Mouse (Mus musculus): ENCODE results near the gene Serpina3i. TPM values are rescaled to one million over a fixed set of nuclear protein-coding genes. Genes with fewer than 3 reads are reported as not detected.

Gene Serpina3i
- polyA plus RNA-seq, 1 experiment from 2014 or later, result not detected

- no peaks in the 10 kb centered on the region for H3K27me3 ChIP-seq (ENCODE audit: control insufficient read depth, insufficient read depth, low read depth, low read length)
- no peaks in the 10 kb centered on the region for H3K36me3 ChIP-seq (ENCODE audit: control insufficient read depth, insufficient read depth, low read length)
- H3K27ac ChIP-seq (ENCODE audit: low read length), result no peak overlapping the region
- H3K4me2 ChIP-seq (ENCODE audit: low read length), result no peak overlapping the region
- no peaks in the 10 kb centered on the region for H3K4me1 ChIP-seq (ENCODE audit: control insufficient read depth, insufficient read depth, low read length)
- WGBS, result 8% methylated on average over 3 of the region's 3 CpGs
- ATAC-seq, result no peak
- no peak overlapping the region for H3K4me3 ChIP-seq (ENCODE audit: low read depth, low read length)
- H3K9me3 ChIP-seq (replicated peaks; ENCODE audit: control insufficient read depth, low read length, poor library complexity, severe bottlenecking), result no peaks in the 10 kb centered on the region
- no peak overlapping the region for H3K9ac ChIP-seq (ENCODE audit: low read depth, low read length)
Observed at GRCm38 (mm10) chr12:104279056-104279435, 16.1 kb downstream of the Serpina3i start.

DNA sequence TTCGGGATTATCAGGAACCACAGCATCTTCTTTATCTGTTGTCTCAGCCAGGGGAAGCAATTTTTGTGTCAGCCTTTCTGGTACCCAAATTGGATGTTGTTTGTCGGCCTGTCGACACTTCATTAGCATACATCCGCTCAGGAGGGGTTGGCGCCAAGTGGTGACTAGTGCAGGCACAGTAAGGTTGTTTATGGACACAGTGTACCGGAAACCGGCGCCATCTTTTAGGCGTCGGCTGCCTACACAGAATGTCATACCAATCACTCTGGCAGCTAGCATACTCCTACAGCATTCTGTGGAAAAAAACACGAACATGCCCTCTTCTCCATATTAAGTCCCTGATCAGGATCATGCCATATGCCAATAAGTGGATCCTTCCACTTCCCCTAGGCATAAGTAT, 20.5 kb downstream of the Serpina3i start:
- Histone ChIP-seq H3K4me2 (ENCODE audit: low read length) (no peak overlapping the region), H3K36me3 (ENCODE audit: control insufficient read depth, insufficient read depth, low read length) (no peaks in the 10 kb centered on the region), H3K4me1 (ENCODE audit: control insufficient read depth, insufficient read depth, low read length) (no peaks in the 10 kb centered on the region), H3K9ac (ENCODE audit: low read depth, low read length) (no peak overlapping the region), H3K27ac (ENCODE audit: low read length) (no peak overlapping the region), H3K9me3 (replicated peaks; ENCODE audit: control insufficient read depth, low read length, poor library complexity, severe bottlenecking) (no peaks in the 10 kb centered on the region), H3K27me3 (ENCODE audit: control insufficient read depth, insufficient read depth, low read depth, low read length) (no peaks in the 10 kb centered on the region), H3K4me3 (ENCODE audit: low read depth, low read length) (no peak overlapping the region)
- WGBS, result 92% methylated on average over 11 of the region's 11 CpGs
- no peak for ATAC-seq

- no peak for ATAC-seq
- Histone ChIP-seq H3K4me1 (ENCODE audit: control insufficient read depth, insufficient read depth, low read length) (no peaks in the 10 kb centered on the region), H3K27me3 (ENCODE audit: control insufficient read depth, insufficient read depth, low read depth, low read length) (no peaks in the 10 kb centered on the region), H3K4me3 (ENCODE audit: low read depth, low read length) (no peak overlapping the region), H3K9ac (ENCODE audit: low read depth, low read length) (no peak overlapping the region), H3K36me3 (ENCODE audit: control insufficient read depth, insufficient read depth, low read length) (no peaks in the 10 kb centered on the region), H3K9me3 (replicated peaks; ENCODE audit: control insufficient read depth, low read length, poor library complexity, severe bottlenecking) (no peaks in the 10 kb centered on the region), H3K4me2 (ENCODE audit: low read length) (no peak overlapping the region), H3K27ac (ENCODE audit: low read length) (no peak overlapping the region)
Observed at GRCm38 (mm10) chr12:104288336-104288735, 25.4 kb downstream of the Serpina3i start.

DNA sequence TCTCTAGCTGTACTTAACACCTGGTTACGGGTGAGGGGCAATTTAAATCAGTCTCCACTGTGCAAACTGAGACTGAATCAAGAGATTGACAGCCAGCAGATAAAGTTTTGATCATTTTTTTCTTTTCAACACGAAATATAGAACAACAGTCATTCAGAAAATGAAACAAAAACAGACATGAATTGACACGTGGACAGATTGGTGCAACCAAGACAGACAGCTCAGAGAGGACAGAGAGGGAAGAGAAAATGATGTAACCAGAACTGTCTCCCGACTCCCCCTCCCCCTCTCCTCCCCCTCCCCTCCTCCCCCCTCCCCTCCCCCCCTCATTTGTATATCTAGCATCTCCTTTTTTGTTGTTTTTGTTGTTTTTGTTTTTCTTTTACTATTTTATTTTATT, 26.9 kb downstream of the Serpina3i start:
- Histone ChIP-seq H3K36me3 (ENCODE audit: control insufficient read depth, insufficient read depth, low read length) (no peaks in the 10 kb centered on the region), H3K27ac (ENCODE audit: low read length) (no peak overlapping the region), H3K9me3 (replicated peaks; ENCODE audit: control insufficient read depth, low read length, poor library complexity, severe bottlenecking) (no peaks in the 10 kb centered on the region), H3K4me3 (ENCODE audit: low read depth, low read length) (no peak overlapping the region), H3K27me3 (ENCODE audit: control insufficient read depth, insufficient read depth, low read depth, low read length) (no peaks in the 10 kb centered on the region), H3K4me1 (ENCODE audit: control insufficient read depth, insufficient read depth, low read length) (no peaks in the 10 kb centered on the region), H3K4me2 (ENCODE audit: low read length) (no peak overlapping the region), H3K9ac (ENCODE audit: low read depth, low read length) (no peak overlapping the region)
- WGBS, result 56% methylated on average over 4 of the region's 4 CpGs
- ATAC-seq, result no peak

DNA sequence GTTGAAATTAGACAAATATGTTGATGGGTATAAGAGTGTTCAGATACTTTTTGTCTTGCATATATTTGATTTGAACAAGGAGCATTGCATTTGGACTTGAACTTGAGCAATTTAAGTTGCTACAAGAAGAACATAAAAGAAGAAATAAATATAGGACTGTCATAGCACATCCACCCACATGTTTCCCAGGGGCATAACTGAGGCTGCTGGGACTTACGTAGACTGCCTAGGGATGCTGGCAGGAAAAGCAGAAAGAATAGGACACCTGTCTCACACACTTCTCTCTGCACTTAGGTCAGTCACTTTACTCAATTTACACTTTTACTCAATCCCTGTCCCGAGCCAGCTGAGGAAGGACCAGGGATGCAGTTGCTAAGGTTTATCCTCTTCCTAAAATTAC, 31.0 kb downstream of the Serpina3i start:
- Histone ChIP-seq H3K4me3 (ENCODE audit: low read depth, low read length) (no peak overlapping the region), H3K4me2 (ENCODE audit: low read length) (no peak overlapping the region), H3K27me3 (ENCODE audit: control insufficient read depth, insufficient read depth, low read depth, low read length) (no peaks in the 10 kb centered on the region), H3K9me3 (replicated peaks; ENCODE audit: control insufficient read depth, low read length, poor library complexity, severe bottlenecking) (no peaks in the 10 kb centered on the region), H3K27ac (ENCODE audit: low read length) (no peak overlapping the region), H3K9ac (ENCODE audit: low read depth, low read length) (no peak overlapping the region), H3K36me3 (ENCODE audit: control insufficient read depth, insufficient read depth, low read length) (no peaks in the 10 kb centered on the region), H3K4me1 (ENCODE audit: control insufficient read depth, insufficient read depth, low read length) (no peaks in the 10 kb centered on the region)
- 94% methylated on average over 2 of the region's 2 CpGs for WGBS
- ATAC-seq, result no peak

DNA sequence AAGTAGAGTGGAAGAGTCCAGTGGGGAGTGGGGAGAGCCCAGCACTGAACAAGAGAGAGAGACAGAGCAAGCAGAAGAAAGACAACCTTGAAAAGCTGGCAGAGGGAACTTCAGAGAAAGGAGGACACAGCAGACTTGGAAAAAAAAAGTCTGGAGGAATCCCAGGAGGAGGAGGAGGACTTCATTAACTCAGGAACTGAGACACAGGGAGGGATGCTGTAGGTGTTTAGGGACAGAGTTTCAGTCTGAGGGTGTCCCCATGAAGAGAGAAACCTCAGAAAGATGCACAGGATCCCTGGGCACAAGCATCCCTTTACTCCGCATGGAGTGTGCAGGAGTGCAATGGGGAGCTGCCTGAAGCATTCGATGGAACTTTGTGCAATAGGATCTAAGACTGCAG, 35.1 kb downstream of the Serpina3i start:
- H3K9ac ChIP-seq (ENCODE audit: low read depth, low read length), result no peak overlapping the region
- no peaks in the 10 kb centered on the region for H3K27me3 ChIP-seq (ENCODE audit: control insufficient read depth, insufficient read depth, low read depth, low read length)
- no peak overlapping the region for H3K4me3 ChIP-seq (ENCODE audit: low read depth, low read length)
- H3K36me3 ChIP-seq (ENCODE audit: control insufficient read depth, insufficient read depth, low read length), result no peaks in the 10 kb centered on the region
- H3K4me2 ChIP-seq (ENCODE audit: low read length), result no peak overlapping the region
- H3K27ac ChIP-seq (ENCODE audit: low read length), result no peak overlapping the region
- no peaks in the 10 kb centered on the region for H3K4me1 ChIP-seq (ENCODE audit: control insufficient read depth, insufficient read depth, low read length)
- H3K9me3 ChIP-seq (replicated peaks; ENCODE audit: control insufficient read depth, low read length, poor library complexity, severe bottlenecking), result no peaks in the 10 kb centered on the region
- no peak for ATAC-seq
- WGBS, result 100% methylated on average over 2 of the region's 2 CpGs

DNA sequence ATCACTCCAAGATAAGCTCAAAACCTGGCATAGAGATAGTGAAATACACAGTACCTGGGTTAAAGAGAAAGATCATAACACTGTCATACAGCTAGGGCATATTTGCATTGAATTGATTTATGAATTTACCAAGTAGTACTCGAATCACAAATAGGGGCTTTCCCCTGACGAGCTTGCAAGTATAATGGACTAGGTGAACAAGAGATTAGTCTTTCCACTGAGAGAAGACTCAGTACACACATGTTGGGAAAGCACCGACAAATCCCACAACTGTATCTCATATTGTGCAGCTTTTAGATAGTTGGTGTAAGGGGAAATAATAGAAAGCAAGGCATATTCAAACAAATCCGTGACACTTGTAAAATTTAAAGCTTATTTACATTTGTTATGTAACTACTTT, 43.1 kb downstream of the Serpina3i start:
- H3K4me1 ChIP-seq (ENCODE audit: control insufficient read depth, insufficient read depth, low read length), result no peaks in the 10 kb centered on the region
- 80% methylated on average over 4 of the region's 4 CpGs for WGBS
- no peak for ATAC-seq
- H3K36me3 ChIP-seq (ENCODE audit: control insufficient read depth, insufficient read depth, low read length), result no peaks in the 10 kb centered on the region
- no peak overlapping the region for H3K4me2 ChIP-seq (ENCODE audit: low read length)
- H3K27ac ChIP-seq (ENCODE audit: low read length), result no peak overlapping the region
- H3K9me3 ChIP-seq (replicated peaks; ENCODE audit: control insufficient read depth, low read length, poor library complexity, severe bottlenecking), result no peaks in the 10 kb centered on the region
- H3K4me3 ChIP-seq (ENCODE audit: low read depth, low read length), result no peak overlapping the region
- no peaks in the 10 kb centered on the region for H3K27me3 ChIP-seq (ENCODE audit: control insufficient read depth, insufficient read depth, low read depth, low read length)
- no peak overlapping the region for H3K9ac ChIP-seq (ENCODE audit: low read depth, low read length)

DNA sequence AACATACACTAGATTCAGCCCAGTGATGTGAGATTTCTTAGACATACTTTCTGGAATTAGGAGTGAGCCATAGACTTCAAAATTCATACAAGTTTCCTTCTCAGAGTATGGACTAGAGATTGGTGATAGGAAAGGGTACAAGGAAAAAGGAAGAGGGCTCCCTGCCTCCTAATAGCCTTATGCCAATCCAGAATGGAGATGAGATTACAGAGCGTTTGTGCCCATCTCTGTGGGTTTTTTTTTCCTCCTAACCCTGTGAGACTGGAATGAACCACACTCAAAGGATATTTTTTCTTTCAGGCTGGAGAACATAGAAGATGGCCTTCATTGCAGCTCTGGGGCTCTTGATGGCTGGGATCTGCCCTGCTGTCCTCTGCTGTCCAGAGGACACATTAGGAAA, 51.3 kb downstream of the Serpina3i start, which contains the start of gene Serpina3j:
TSS of gene Serpina3j (plus strand) at position 301 of the 400 bp plus-strand sequence.
- Histone ChIP-seq H3K4me1 (ENCODE audit: control insufficient read depth, insufficient read depth, low read length) (no peaks in the 10 kb centered on the region), H3K4me2 (ENCODE audit: low read length) (no peak within 1 kb of the TSS), H3K36me3 (ENCODE audit: control insufficient read depth, insufficient read depth, low read length) (no peaks in the 10 kb centered on the region), H3K9me3 (replicated peaks; ENCODE audit: control insufficient read depth, low read length, poor library complexity, severe bottlenecking) (peaks cover 3% of the 10 kb centered on the region; the same call in 1 of the 2 replicates), H3K27me3 (ENCODE audit: control insufficient read depth, insufficient read depth, low read depth, low read length) (no peaks in the 10 kb centered on the region), H3K27ac (ENCODE audit: low read length) (no peak within 1 kb of the TSS), H3K4me3 (ENCODE audit: low read depth, low read length) (no peak within 1 kb of the TSS), H3K9ac (ENCODE audit: low read depth, low read length) (no peak within 1 kb of the TSS)
- no peak for ATAC-seq
- 96% methylated on average over 1 of the region's 1 CpGs for WGBS
